Mouse (Mus musculus) spleen, adult 2 months (tissue): Measurements from ENCODE around the gene Gm13275.

Experiments used
- CTCF ChIP-seq: fragments of 200-500 bp; IDR thresholded peaks from 2 replicates; pipeline ENCODE4 v1.5.1; 2011; ENCODE audit warnings: mild to moderate bottlenecking, inconsistent platforms; ENCODE audit not compliant: insufficient read depth, insufficient read length, insufficient replicate concordance; ENCODE audit errors: extremely low read depth
- POLR2A ChIP-seq: fragments of 200-500 bp; IDR thresholded peaks from 2 replicates; pipeline ENCODE4 v1.6.1; 2011; ENCODE audit warnings: low read depth, low read length, inconsistent platforms

DNA sequence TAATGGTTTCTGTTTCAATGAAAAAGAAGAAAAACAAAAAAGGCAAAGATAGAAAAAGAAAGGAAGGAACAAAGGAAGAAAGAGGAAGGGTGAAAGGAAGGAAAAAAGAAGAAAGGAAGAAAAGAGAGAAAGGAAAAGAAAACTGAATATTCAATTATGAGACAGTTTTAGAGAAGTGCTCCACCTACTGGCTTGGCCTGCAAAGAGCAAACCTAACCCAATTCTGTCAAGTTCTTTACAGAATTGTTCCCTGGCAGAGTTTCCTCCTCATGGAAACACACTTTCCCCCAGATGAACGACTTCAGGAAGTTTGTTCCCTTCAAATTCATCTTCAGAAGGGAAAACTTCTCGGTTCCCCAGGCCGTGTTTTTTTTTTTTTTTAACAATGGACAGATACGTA, 28.7 kb downstream of the Gm13275 start:
- TF ChIP-seq CTCF (no peak), POLR2A (no peak)
